Mouse (Mus musculus) subcutaneous adipose tissue, adult 2 months (tissue): ENCODE data around the gene Tacc3. TPM values are rescaled to one million over a fixed set of nuclear protein-coding genes. Genes with fewer than 3 reads are reported as not detected.

Experiments
- polyA plus RNA-seq: library from polyadenylated mRNA; depleted of rRNA; stranded (reverse); fragments of >200 nt; gene quantifications from 2 replicates; pipeline ENCODE4 v1.2.3, GENCODE M21; 2012; ENCODE audit warnings: low replicate concordance; rRNA removed

The Tacc3 gene
- 5.7 and 17.8 TPM in 2 replicates for polyA plus RNA-seq

DNA sequence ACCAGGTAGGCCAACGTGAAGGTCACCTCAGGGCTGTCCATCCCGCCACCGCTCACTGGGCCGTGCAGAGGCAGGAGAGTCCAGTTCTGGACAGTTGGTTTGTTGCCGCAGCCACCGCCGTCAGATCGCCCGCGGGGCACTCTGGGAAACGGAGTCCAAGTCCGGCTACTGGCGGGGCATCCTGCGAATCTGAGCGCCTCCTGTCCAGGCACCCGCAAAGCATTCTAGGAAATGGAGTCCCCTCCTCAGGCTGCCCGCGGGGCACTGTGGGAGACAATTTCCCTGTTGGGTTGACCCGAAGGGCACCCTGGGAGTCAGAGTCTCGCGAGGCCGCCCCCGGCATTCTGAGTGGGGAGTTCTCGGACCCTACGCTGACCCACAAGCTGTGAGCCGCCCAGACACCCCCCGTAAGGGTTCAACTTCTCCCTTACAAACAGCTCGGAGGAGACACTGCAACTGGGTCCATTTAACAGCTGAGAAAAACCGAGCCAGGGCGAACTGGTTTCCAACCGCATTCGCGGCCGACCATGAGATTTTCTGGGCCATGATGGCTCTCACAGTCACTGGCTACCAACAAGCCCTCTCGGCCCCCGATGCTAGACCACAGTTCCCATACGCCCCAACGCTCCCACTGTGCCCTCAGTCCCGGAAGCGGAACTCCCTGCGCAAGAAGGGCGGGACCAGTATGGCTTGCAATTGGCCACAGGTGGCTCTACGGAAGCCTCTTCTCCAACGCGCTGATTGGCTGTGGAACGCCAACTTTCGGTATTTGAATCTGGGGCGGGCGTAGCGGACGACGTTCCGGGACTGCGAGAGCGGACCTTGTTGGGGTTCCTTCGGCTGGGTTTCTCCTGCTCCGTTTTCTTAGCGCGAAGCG is at the start of gene Tacc3, which contains the start of gene Tmem129:
Gene Tacc3 (plus strand): TSS at position 342 of the 877 bp plus-strand sequence.
Gene Tmem129 (minus strand): TSS at position 630 of the 877 bp plus-strand sequence.

DNA sequence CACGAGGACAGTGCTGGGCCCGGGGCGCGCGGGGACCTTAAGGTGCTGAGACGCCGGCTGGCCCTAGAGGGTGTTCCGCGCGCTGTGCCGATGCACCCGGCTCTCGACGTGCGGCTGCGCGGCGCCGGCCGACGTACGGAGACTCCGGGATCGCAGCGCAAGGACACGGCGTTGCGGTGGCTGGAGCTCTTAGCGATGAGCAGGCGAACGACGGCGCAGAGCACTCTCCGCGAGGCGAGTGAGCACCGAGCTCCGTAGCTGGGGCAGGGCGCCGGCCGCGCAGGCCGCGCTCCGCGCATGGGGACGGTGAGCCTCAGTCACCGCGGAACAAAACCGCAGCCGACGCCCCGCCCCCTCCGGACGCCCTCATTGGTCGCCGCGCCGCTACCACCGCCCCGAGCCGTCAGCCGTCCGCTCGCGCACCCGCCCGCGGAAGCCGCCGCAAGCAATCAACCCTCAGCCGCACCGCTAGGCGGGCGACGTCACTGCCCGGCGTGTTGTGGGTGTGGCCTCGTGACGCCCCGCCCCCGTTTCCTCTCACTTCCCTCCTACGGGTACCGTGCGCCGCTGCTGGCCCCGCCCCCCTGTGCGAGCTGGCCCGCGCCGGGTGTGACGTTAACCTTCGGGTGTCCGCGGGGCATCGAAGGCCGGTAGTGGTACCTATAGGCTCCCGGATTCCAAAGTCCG is 28.5 kb upstream of the Tacc3 start, which contains the start of the genes Fam53a and Gm9903:
Gene Fam53a (minus strand): TSS at position 335 of the 687 bp plus-strand sequence.
Gene Gm9903 (plus strand): TSS at position 625 of the 687 bp plus-strand sequence.

DNA sequence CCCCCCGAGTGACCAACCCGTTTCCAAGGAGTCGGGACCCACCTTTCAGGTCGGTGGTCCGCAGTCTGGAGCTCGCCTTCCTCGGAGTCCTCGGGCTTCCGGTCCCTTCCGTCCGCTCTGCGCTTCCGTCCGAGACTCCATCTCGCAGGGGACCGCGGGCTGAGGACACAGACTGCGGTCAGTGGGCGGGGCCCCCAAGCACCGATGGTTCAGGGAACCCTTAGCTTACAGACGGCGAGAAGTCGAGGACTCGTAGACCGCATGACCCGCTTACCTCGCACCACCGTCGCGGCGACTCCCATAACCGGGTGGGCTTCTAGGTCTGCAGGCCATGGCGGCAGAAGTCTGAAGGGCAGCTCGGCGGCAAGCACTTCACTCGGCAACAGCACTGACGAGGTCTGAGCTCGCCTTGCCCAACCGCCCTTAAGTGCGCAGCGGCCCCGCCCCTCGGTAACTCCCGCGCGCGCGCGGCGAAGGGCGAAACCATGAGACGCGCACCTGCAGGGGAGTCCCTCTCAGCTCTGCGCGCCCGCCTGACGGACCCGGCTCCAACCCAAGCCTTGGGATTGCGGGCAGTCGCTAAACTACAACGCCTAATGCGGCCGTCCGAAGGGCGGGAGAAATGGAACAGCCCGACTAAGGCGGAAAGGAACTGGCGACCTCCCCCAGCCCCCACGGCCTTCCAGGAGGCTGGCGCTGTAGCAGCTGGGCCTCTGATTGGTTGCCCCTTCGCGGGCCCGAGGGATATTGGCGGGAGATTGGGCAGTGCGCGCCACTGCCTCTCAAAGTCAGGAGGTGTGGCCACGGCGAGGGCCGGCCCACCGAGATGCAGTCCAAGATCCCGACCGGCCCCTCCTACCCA is 5.8 kb upstream of the Tacc3 start, which contains the start of gene Slbp:
Gene Slbp (minus strand): TSS at position 654 of the 862 bp plus-strand sequence.

DNA sequence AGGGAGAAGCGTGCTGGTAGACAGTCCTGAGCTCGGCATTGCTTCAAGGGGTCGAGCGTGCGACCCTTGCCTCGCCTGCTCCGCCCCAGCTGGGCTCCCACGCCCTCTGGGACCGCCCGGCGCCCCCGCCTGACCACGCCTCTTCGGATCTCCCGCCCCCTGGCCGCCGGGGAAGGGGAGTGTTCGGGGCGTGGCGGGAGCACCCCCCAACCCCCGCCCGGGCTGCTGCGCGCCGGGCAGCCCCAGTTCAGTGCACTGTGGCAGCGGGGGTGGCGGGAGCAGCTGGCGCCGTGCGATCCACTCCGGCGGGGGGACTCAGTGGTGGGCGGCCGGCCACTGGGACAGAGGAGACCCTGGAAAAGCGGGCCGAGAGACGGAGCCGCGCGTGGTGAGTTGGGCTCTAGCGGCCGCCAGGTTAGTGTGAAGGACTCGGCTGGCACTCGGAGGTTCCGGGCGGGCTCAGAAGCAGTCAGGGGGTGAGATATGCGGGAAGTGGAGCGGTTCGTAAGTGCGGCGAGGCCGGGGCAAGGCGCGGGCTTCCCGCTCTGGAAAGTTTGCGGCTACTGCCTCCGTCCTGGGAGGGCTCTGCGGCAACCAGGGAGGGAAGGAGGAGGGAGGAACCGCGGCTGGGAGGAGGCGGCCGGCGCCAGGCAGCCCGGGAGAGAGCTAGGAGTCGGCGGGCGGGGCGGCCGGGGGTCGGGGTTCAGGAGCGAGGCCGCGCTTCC is 63.8 kb downstream of the Tacc3 start, which contains the start of gene Fgfr3:
Gene Fgfr3 (plus strand): TSS at position 134 of the 725 bp plus-strand sequence.

Other genes starting within 250 kb of the Tacc3 start
- not detected in 2 replicates for gene Nkx1-1, start 224.2 kb upstream of the Tacc3 start, polyA plus RNA-seq
- 23.2 and 52.2 TPM in 2 replicates for gene Fam53a, start 28.5 kb upstream of the Tacc3 start, polyA plus RNA-seq
- 0.62 and 1.5 TPM in 2 replicates for gene Gm9903, start 28.2 kb upstream of the Tacc3 start, polyA plus RNA-seq
- 14.5 and 22.2 TPM in 2 replicates for gene Slbp, start 5.6 kb upstream of the Tacc3 start, polyA plus RNA-seq
- 48.7 and 52.6 TPM in 2 replicates for gene Tmem129, start 288 bp downstream of the Tacc3 start, polyA plus RNA-seq
- 11.1 and 19.3 TPM in 2 replicates for gene Fgfr3, start 63.5 kb downstream of the Tacc3 start, polyA plus RNA-seq
- 69.1 and 73.2 TPM in 2 replicates for gene Letm1, start 124.7 kb downstream of the Tacc3 start, polyA plus RNA-seq
- gene Nsd2, start 162.6 kb downstream of the Tacc3 start, polyA plus RNA-seq = 8.7 and 14.2 TPM in 2 replicates